Mouse (Mus musculus): ENCODE results near the gene Hexim1. TPM values are rescaled to one million over a fixed set of nuclear protein-coding genes. Genes with fewer than 3 reads are reported as not detected.

Hexim1 gene
- total and polyA plus RNA-seq, 3 experiments, result 20.2 to 51.8 (median 25.9) TPM

- H3K79me2 ChIP-seq (replicated peaks; ENCODE audit: control insufficient read depth, extremely low read depth, insufficient read depth, poor library complexity, severe bottlenecking), result no peaks in the 10 kb centered on the region
- no peaks in the 10 kb centered on the region for H3K9me3 ChIP-seq (replicated peaks; ENCODE audit: low read length)
- TF ChIP-seq GABPA (IDR thresholded peaks at IDR 0.05; ENCODE audit: insufficient replicate concordance, low read depth, low read length) (no peak), RCOR1 (conservative IDR thresholded peaks at IDR 0.05; ENCODE audit: low read depth, low read length) (no peak), TCF12 (IDR thresholded peaks at IDR 0.05; ENCODE audit: low read depth, low read length) (no peak), MEF2A (IDR thresholded peaks at IDR 0.05; ENCODE audit: borderline replicate concordance, low read depth, low read length) (no peak), JUND (conservative IDR thresholded peaks at IDR 0.05; ENCODE audit: low read depth, low read length) (no peak), E2F4 (IDR thresholded peaks at IDR 0.05; ENCODE audit: insufficient replicate concordance, low read depth, low read length) (no peak), ZMIZ1 (IDR thresholded peaks at IDR 0.05; ENCODE audit: low read depth, low read length) (no peak), MAFK (IDR thresholded peaks at IDR 0.05; ENCODE audit: insufficient replicate concordance, low read length) (no peak), USF1 (IDR thresholded peaks at IDR 0.05; ENCODE audit: low read depth, low read length) (no peak), SIN3A (IDR thresholded peaks at IDR 0.05; ENCODE audit: low read length) (no peak), TBP (conservative IDR thresholded peaks at IDR 0.05; ENCODE audit: low read depth, low read length) (no peak), MXI1 (IDR thresholded peaks at IDR 0.05; ENCODE audit: low read depth, low read length) (no peak), POLR2AphosphoS2 (IDR thresholded peaks at IDR 0.05; ENCODE audit: low read depth, low read length) (no peak), ZKSCAN1 (IDR thresholded peaks at IDR 0.05; ENCODE audit: borderline replicate concordance, low read depth, low read length) (no peak), ZNF384 (IDR thresholded peaks at IDR 0.05; ENCODE audit: low read depth, low read length) (no peak)
- no peak overlapping the region for H3K4me3 ChIP-seq (replicated peaks in 1 of 3; ENCODE audit: low read depth in 2 of 3, low read length in 2 of 3, poor library complexity in 1 of 3)
- H3K4me1 ChIP-seq (ENCODE audit: control insufficient read depth in 1 of 2, insufficient read depth in 2 of 2), result peaks cover 2 to 33% of the 10 kb centered on the region in 2 experiments; a peak in 3 of 4 replicates
- no peak overlapping the region for H3K4me2 ChIP-seq (ENCODE audit: insufficient read depth, low read depth, poor library complexity, severe bottlenecking)
- no peak overlapping the region for H3K27ac ChIP-seq (ENCODE audit: insufficient read depth, low read depth)
- H3K27me3 ChIP-seq (replicated peaks), result no peaks in the 10 kb centered on the region
- H3K36me3 ChIP-seq (replicated peaks in 1 of 2; ENCODE audit: control insufficient read depth in 1 of 2, insufficient read depth in 1 of 2, low read length in 1 of 2), result peaks cover 81 to 94% of the 10 kb centered on the region in 2 experiments
- dilution Hi-C loops (cut with MboI; ENCODE audit: extremely low pct_ligation_motif_present, extremely low pct_unique_long_range_greater_than_20kb, low sequenced_read_pairs) (no loop called here), in situ Hi-C loops (cut with MboI; ENCODE audit: low pct_ligation_motif_present, low pct_unique_long_range_greater_than_20kb, low sequenced_read_pairs) (no loop called here)
- no peak overlapping the region for H3K9ac ChIP-seq (ENCODE audit: insufficient read depth, low read depth)
- DNase-seq (ENCODE audit: extremely low read depth), result no peak
Observed at GRCm38 (mm10) chr11:103074796-103075323, 41.2 kb upstream of the Hexim1 start.

GRCm38 (mm10) chr11:103076010-103076409 is 40.0 kb upstream of the Hexim1 start:
- no peak for TF ChIP-seq ETS1 (conservative IDR thresholded peaks at IDR 0.05; ENCODE audit: low read depth, low read length)
- TF ChIP-seq GABPA (IDR thresholded peaks at IDR 0.05; ENCODE audit: insufficient replicate concordance, low read depth, low read length), result no peak
- no peak for TF ChIP-seq POLR2AphosphoS2 (IDR thresholded peaks at IDR 0.05; ENCODE audit: low read depth, low read length)
- TF ChIP-seq CHD1 (IDR thresholded peaks at IDR 0.05; ENCODE audit: low read depth, low read length), result no peak
- TF ChIP-seq BHLHE40 (IDR thresholded peaks at IDR 0.05; ENCODE audit: low read depth, low read length), result no peak
- TF ChIP-seq PAX5 (IDR thresholded peaks at IDR 0.05; ENCODE audit: low read length), result no peak
- no peak for TF ChIP-seq MXI1 (IDR thresholded peaks at IDR 0.05; ENCODE audit: low read depth, low read length)
- TF ChIP-seq USF2 (conservative IDR thresholded peaks at IDR 0.05; ENCODE audit: low read depth, low read length), result no peak
- no peak for TF ChIP-seq POLR2A (IDR thresholded peaks at IDR 0.05; ENCODE audit: low read depth, low read length)
- no peak for TF ChIP-seq SMC3 (IDR thresholded peaks at IDR 0.05; ENCODE audit: low read depth, low read length)
- Histone ChIP-seq H3K9me3 (replicated peaks; ENCODE audit: low read length) (no peaks in the 10 kb centered on the region), H3K4me2 (ENCODE audit: insufficient read depth, low read depth, poor library complexity, severe bottlenecking) (no peak overlapping the region), H3K36me3 (replicated peaks in 1 of 2; ENCODE audit: control insufficient read depth in 1 of 2, insufficient read depth in 1 of 2, low read length in 1 of 2) (peaks cover 80 to 92% of the 10 kb centered on the region in 2 experiments), H3K27me3 (replicated peaks) (no peaks in the 10 kb centered on the region), H3K4me3 (replicated peaks in 1 of 3; ENCODE audit: low read depth in 2 of 3, low read length in 2 of 3, poor library complexity in 1 of 3) (no peak overlapping the region), H3K9ac (ENCODE audit: insufficient read depth, low read depth) (no peak overlapping the region), H3K27ac (ENCODE audit: insufficient read depth, low read depth) (no peak overlapping the region), H3K4me1 (ENCODE audit: control insufficient read depth in 1 of 2, insufficient read depth in 2 of 2) (peaks cover 0 to 21% of the 10 kb centered on the region in 2 experiments; a peak in 2 of 4 replicates), H3K79me2 (replicated peaks; ENCODE audit: control insufficient read depth, extremely low read depth, insufficient read depth, poor library complexity, severe bottlenecking) (no peaks in the 10 kb centered on the region)
- in situ Hi-C loops (cut with MboI; ENCODE audit: low pct_ligation_motif_present, low pct_unique_long_range_greater_than_20kb, low sequenced_read_pairs), result no loop called here
- dilution Hi-C loops (cut with MboI; ENCODE audit: extremely low pct_ligation_motif_present, extremely low pct_unique_long_range_greater_than_20kb, low sequenced_read_pairs), result no loop called here
- no peak for DNase-seq (ENCODE audit: extremely low read depth)

All from CH12.LX (cell line).